ENCODE assay signal across 17 mouse cellular contexts in the genomic region with DNA sequence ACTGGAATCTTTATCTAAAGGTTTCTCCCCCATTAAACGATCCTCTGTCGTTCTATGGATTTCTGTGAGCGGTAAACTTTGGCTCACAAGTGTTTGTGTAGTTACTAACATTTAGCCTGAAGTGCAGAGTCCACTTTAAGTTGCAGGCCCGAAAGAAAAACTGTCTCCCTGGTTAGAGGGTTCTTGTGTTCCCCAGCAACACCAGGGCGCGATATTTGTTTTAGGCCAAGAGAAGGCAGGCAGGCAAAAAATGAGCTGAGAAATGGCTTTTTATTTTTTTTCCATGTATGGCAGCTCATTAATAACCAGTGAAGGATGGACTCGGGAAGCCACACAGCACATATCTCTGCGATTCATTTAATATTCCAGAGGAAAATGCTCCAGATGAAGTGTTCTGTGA.
DNase-seq lines count a peak whose midpoint lies in the region; ATAC-seq and TF ChIP-seq lines count a peak whose summit lies in the region.
"Had no signal": no experiment of that assay in that cellular context is flagged by ENCODE, and none has a peak within 500 bp of the region (broad histone marks: within the 10 kb centered on the region; RNA-seq: fewer than 3 reads in every experiment).

No protein-coding gene starts in this region.

- H3K9me3 ChIP-seq in forebrain, embryonic 11.5 days (ENCODE audit: control insufficient read depth, low read length): no peaks in the 10 kb centered on the region
- no peaks in the 10 kb centered on the region for H3K9me3 ChIP-seq in forebrain, postnatal 0 days (ENCODE audit: low read length)
- H3K9me3 ChIP-seq in midbrain, embryonic 10.5 days (replicated peaks): no peaks in the 10 kb centered on the region
- no peaks in the 10 kb centered on the region for H3K9me3 ChIP-seq in midbrain, embryonic 15.5 days
- no peaks in the 10 kb centered on the region for H3K9me3 ChIP-seq in forebrain, embryonic 15.5 days
- no peaks in the 10 kb centered on the region for H3K9me3 ChIP-seq in limb, embryonic 14.5 days (ENCODE audit: control insufficient read depth, low read length)
- H3K9me3 ChIP-seq: liver, embryonic 12.5 days had no signal

- H3K4me3 ChIP-seq in forebrain, embryonic 11.5 days (ENCODE audit: low read depth, low read length): no peak overlapping the region
- H3K4me3 ChIP-seq in forebrain, postnatal 0 days (ENCODE audit: low read depth, low read length): no peak overlapping the region
- H3K4me3 ChIP-seq in midbrain, embryonic 10.5 days: no peak overlapping the region
- H3K4me3 ChIP-seq in midbrain, embryonic 15.5 days: no peak overlapping the region
- H3K4me3 ChIP-seq in forebrain, embryonic 15.5 days: no peak overlapping the region
- no peak overlapping the region for H3K4me3 ChIP-seq in limb, embryonic 14.5 days (replicated peaks; ENCODE audit: low read length)
- H3K4me3 ChIP-seq in left cerebral cortex, adult 2 months: no peak overlapping the region
- H3K4me3 ChIP-seq: liver, embryonic 12.5 days; myocyte had no signal

- H3K4me2 ChIP-seq in forebrain, embryonic 11.5 days (ENCODE audit: low read depth, low read length, severe bottlenecking): no peak overlapping the region
- no peak overlapping the region for H3K4me2 ChIP-seq in forebrain, postnatal 0 days (ENCODE audit: low read depth)
- no peak overlapping the region for H3K4me2 ChIP-seq in midbrain, embryonic 15.5 days
- H3K4me2 ChIP-seq in forebrain, embryonic 15.5 days (replicated peaks): no peak overlapping the region
- H3K4me2 ChIP-seq in limb, embryonic 14.5 days (replicated peaks; ENCODE audit: low read depth, low read length, severe bottlenecking): no peak overlapping the region
- H3K4me2 ChIP-seq: liver, embryonic 12.5 days had no signal

- DNase-seq in forebrain, embryonic 11.5 days (ENCODE audit: low spot score): no peak
- no peak for DNase-seq in forebrain, postnatal 0 days
- no peak for DNase-seq in midbrain, embryonic 10.5 days (ENCODE audit: low spot score)
- DNase-seq in limb, embryonic 14.5 days (ENCODE audit: low spot score): no peak
- no peak for DNase-seq in left cerebral cortex, adult 2 months (ENCODE audit: extremely low spot score in 1 of 2, low spot score in 2 of 2)
- no peak for DNase-seq in urinary bladder, adult 2 months (ENCODE audit: low spot score)
- DNase-seq: adrenal gland, postnatal 14 days; cerebellum, adult 8-10 months; embryo, embryonic 11 days; gastrocnemius, postnatal 14 days; thymus, postnatal 36 days had no signal

- TF ChIP-seq POLR2A in limb, embryonic 14.5 days (IDR thresholded peaks at IDR 0.05; ENCODE audit: borderline replicate concordance, extremely low read depth, insufficient read depth, insufficient read length): no peak

- 81% methylated on average over 8 of the region's 8 CpGs for WGBS in forebrain, embryonic 11.5 days
- WGBS in forebrain, postnatal 0 days: 61% methylated on average over 8 of the region's 8 CpGs
- WGBS in midbrain, embryonic 10.5 days: 87% methylated on average over 8 of the region's 8 CpGs
- WGBS in midbrain, embryonic 15.5 days: 72% methylated on average over 8 of the region's 8 CpGs
- WGBS in forebrain, embryonic 15.5 days: 59% methylated on average over 8 of the region's 8 CpGs
- WGBS in limb, embryonic 14.5 days: 69% methylated on average over 8 of the region's 8 CpGs

- no peak for ATAC-seq in forebrain, embryonic 11.5 days (replicated peaks; ENCODE audit: low FRiP score)
- no peak for ATAC-seq in forebrain, postnatal 0 days
- ATAC-seq in midbrain, embryonic 15.5 days (replicated peaks): no peak
- no peak for ATAC-seq in forebrain, embryonic 15.5 days (replicated peaks)
- no peak for ATAC-seq in limb, embryonic 14.5 days (ENCODE audit: low FRiP score, low read depth)
- ATAC-seq: liver, embryonic 12.5 days had no signal

- no peaks in the 10 kb centered on the region for H3K36me3 ChIP-seq in forebrain, embryonic 11.5 days (ENCODE audit: control insufficient read depth, insufficient read depth, low read length)
- H3K36me3 ChIP-seq in forebrain, postnatal 0 days (ENCODE audit: insufficient read depth): no peaks in the 10 kb centered on the region
- H3K36me3 ChIP-seq in midbrain, embryonic 10.5 days: no peaks in the 10 kb centered on the region
- no peaks in the 10 kb centered on the region for H3K36me3 ChIP-seq in midbrain, embryonic 15.5 days (replicated peaks)
- H3K36me3 ChIP-seq in forebrain, embryonic 15.5 days: no peaks in the 10 kb centered on the region
- no peaks in the 10 kb centered on the region for H3K36me3 ChIP-seq in limb, embryonic 14.5 days (ENCODE audit: control insufficient read depth, insufficient read depth, low read length)
- H3K36me3 ChIP-seq: liver, embryonic 12.5 days had no signal

- intact Hi-C loops in left cerebral cortex, adult 2 months (cut with DNase I): no loop called here

- no peak for TF ChIP-seq CTCF in forebrain, postnatal 0 days (IDR thresholded peaks at IDR 0.05; ENCODE audit: low read depth)
- no peak for TF ChIP-seq CTCF in left cerebral cortex, adult 2 months (IDR thresholded peaks at IDR 0.05)

- H3K9ac ChIP-seq in forebrain, embryonic 11.5 days (ENCODE audit: low read length): 0 out of 2 replicates have a peak overlapping the region, but pooled peaks have one; percentile 2
- no peak overlapping the region for H3K9ac ChIP-seq in forebrain, postnatal 0 days
- no peak overlapping the region for H3K9ac ChIP-seq in midbrain, embryonic 15.5 days
- no peak overlapping the region for H3K9ac ChIP-seq in forebrain, embryonic 15.5 days (replicated peaks)
- no peak overlapping the region for H3K9ac ChIP-seq in limb, embryonic 14.5 days (ENCODE audit: low read depth, low read length, severe bottlenecking)
- H3K9ac ChIP-seq: liver, embryonic 12.5 days had no signal

- H3K27me3 ChIP-seq in forebrain, embryonic 11.5 days (ENCODE audit: control insufficient read depth, insufficient read depth, low read length): no peaks in the 10 kb centered on the region
- no peaks in the 10 kb centered on the region for H3K27me3 ChIP-seq in forebrain, postnatal 0 days (ENCODE audit: insufficient read depth, low read length)
- H3K27me3 ChIP-seq in midbrain, embryonic 10.5 days (ENCODE audit: low read depth, poor library complexity, severe bottlenecking): peaks cover 9% of the 10 kb centered on the region; the same call in 1 of the 2 replicates
- H3K27me3 ChIP-seq in midbrain, embryonic 15.5 days (replicated peaks): no peaks in the 10 kb centered on the region
- no peaks in the 10 kb centered on the region for H3K27me3 ChIP-seq in forebrain, embryonic 15.5 days
- no peaks in the 10 kb centered on the region for H3K27me3 ChIP-seq in limb, embryonic 14.5 days (ENCODE audit: control insufficient read depth, insufficient read depth, low read length)
- H3K27me3 ChIP-seq: CH12.LX; liver, embryonic 12.5 days had no signal

- peaks cover 28% of the 10 kb centered on the region for H3K4me1 ChIP-seq in forebrain, embryonic 11.5 days (replicated peaks; ENCODE audit: control insufficient read depth, insufficient read depth, low read length)
- peaks cover 7% of the 10 kb centered on the region; the same call in 1 of the 2 replicates for H3K4me1 ChIP-seq in forebrain, postnatal 0 days (ENCODE audit: insufficient read depth)
- peaks cover 82% of the 10 kb centered on the region for H3K4me1 ChIP-seq in midbrain, embryonic 10.5 days
- H3K4me1 ChIP-seq in midbrain, embryonic 15.5 days: peaks cover 24% of the 10 kb centered on the region
- H3K4me1 ChIP-seq in forebrain, embryonic 15.5 days: peaks cover 60% of the 10 kb centered on the region
- peaks cover 37% of the 10 kb centered on the region for H3K4me1 ChIP-seq in limb, embryonic 14.5 days (ENCODE audit: control insufficient read depth, insufficient read depth, low read length)
- H3K4me1 ChIP-seq: liver, embryonic 12.5 days had no signal

- H3K27ac ChIP-seq in forebrain, embryonic 11.5 days (ENCODE audit: low read depth, low read length): peak overlapping the region; percentile 92; the same call in 1 of the 2 replicates
- no peak overlapping the region for H3K27ac ChIP-seq in forebrain, postnatal 0 days (ENCODE audit: low read depth, low read length)
- H3K27ac ChIP-seq in midbrain, embryonic 10.5 days (replicated peaks): peak overlapping the region; percentile 88
- no peak overlapping the region for H3K27ac ChIP-seq in midbrain, embryonic 15.5 days
- H3K27ac ChIP-seq in forebrain, embryonic 15.5 days (replicated peaks): peak overlapping the region; percentile 90
- peak overlapping the region; percentile 29; the same call in 1 of the 2 replicates for H3K27ac ChIP-seq in limb, embryonic 14.5 days (replicated peaks; ENCODE audit: low read depth, low read length)
- H3K27ac ChIP-seq in left cerebral cortex, adult 2 months: no peak overlapping the region
- H3K27ac ChIP-seq: kidney, postnatal 0 days; liver, embryonic 12.5 days had no signal

Comparison
In these comparisons a context has a peak if more than half of its experiments do, and no peak if none do; other contexts are left out.
1. H3K27ac ChIP-seq: peak in forebrain, embryonic 11.5 days (single experiment), midbrain, embryonic 10.5 days (single experiment), forebrain, embryonic 15.5 days (single experiment) and limb, embryonic 14.5 days (single experiment); none in forebrain, postnatal 0 days (single experiment), midbrain, embryonic 15.5 days (single experiment) and left cerebral cortex, adult 2 months (single experiment).